Mouse (Mus musculus) inflammation-experienced regulatory T-cells, adult 16 weeks (primary cell): ENCODE data around the gene Vmn1r91. TPM values are rescaled to one million over a fixed set of nuclear protein-coding genes. Genes with fewer than 3 reads are reported as not detected.

ENCODE experiments used
- polyA plus RNA-seq: library from polyadenylated mRNA; unstranded; fragments of 100-300 nt; shearing (Covaris generic); gene quantifications from one replicate; pipeline ENCODE4 v1.2.1, GENCODE M21; 2017

The Vmn1r91 gene
- polyA plus RNA-seq = not detected

DNA sequence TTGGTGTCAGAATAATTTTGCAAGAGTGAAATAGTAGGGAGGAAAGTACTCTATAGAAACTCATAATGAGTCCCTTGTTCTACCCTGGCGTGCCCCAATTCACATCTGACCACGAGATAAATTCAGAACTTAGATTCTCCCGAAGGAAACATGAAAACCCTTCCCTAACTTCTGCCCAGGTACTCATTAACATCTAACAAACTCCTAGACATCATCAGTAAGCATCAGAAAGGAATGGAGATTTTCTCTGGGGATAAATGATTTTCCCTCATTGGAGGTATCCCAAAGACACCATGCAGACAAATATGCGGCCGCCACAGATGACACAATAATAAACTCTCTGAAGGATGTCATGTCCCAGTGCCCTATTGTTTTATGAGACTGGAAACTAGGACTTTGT lies at the start of gene Vmn1r91:
Gene Vmn1r91, plus strand, starts transcription at position 301 of the 400 bp plus-strand sequence.

DNA sequence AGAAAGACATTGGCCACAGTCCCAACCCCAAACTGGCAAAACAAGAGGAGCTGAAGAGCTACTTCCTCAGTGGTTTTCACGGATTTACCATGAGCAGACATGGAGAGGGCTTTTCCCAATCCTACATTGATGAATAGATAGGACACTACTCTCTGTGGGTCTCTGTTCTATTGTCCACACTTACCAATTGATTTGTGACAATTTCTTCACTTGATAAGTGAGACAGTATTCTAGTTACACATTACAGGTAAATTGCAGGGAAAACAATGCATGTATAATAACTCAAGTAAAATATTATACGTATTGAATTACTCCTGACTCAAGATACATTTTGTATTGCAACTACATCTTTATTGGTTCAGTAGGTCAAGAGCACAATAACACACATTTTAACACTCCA lies 23.0 kb downstream of the Vmn1r91 start, which contains the start of gene Gm16442:
Gene Gm16442, minus strand, starts transcription at position 101 of the 400 bp plus-strand sequence.

DNA sequence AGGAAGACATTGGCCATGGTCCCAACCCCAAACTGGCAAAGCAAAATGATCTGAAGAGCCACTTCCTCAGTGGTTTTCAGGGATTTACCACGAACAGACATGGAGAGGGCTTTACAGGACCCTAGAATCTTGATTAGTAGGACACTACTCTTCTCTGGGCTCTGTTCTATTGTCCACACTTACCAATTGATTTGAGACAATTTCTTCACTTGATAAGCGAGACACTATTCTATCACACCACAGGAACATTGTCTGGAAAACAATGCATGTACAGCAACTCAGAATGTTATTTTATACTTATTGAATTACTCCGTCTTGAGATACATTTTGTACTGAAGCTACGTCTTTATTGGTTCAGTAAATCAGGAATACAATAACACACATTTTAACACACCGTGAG lies 39.5 kb downstream of the Vmn1r91 start, which contains the start of gene Vmn1r93:
Gene Vmn1r93, minus strand, starts transcription at position 101 of the 400 bp plus-strand sequence.

Other genes starting within 250 kb of the Vmn1r91 start
- gene Gm19345, start 247.7 kb upstream of the Vmn1r91 start, polyA plus RNA-seq = not detected
- gene Ceacam16, start 238.4 kb upstream of the Vmn1r91 start, polyA plus RNA-seq = 0.52 TPM
- not detected for gene Ceacam19, start 211.7 kb upstream of the Vmn1r91 start, polyA plus RNA-seq
- gene Pvr, start 178.5 kb upstream of the Vmn1r91 start, polyA plus RNA-seq = 38.7 TPM
- 25.9 TPM for gene Igsf23, start 148.9 kb upstream of the Vmn1r91 start, polyA plus RNA-seq
- gene Ceacam20, start 134.3 kb upstream of the Vmn1r91 start, polyA plus RNA-seq = not detected
- gene Nlrp9b, start 108.2 kb upstream of the Vmn1r91 start, polyA plus RNA-seq = not detected
- gene Gm16442, start 22.9 kb downstream of the Vmn1r91 start, polyA plus RNA-seq = not detected
- gene Vmn1r93, start 39.4 kb downstream of the Vmn1r91 start, polyA plus RNA-seq = not detected
- not detected for gene Vmn1r94, start 68.7 kb downstream of the Vmn1r91 start, polyA plus RNA-seq
- gene Vmn1r95, start 94.0 kb downstream of the Vmn1r91 start, polyA plus RNA-seq = not detected
- not detected for gene Gm6164, start 105.9 kb downstream of the Vmn1r91 start, polyA plus RNA-seq
- not detected for gene Gm4498, start 134.1 kb downstream of the Vmn1r91 start, polyA plus RNA-seq
- not detected for gene Gm5890, start 163.2 kb downstream of the Vmn1r91 start, polyA plus RNA-seq
- not detected for gene Gm4133, start 234.4 kb downstream of the Vmn1r91 start, polyA plus RNA-seq